Mouse (Mus musculus) testis, postnatal 14 days (tissue): ENCODE data around the gene Capn9.

Source experiments
- DNase-seq: peaks from one replicate; pipeline ENCODE4 v3.0.0; 2021; ENCODE audit warnings: low spot score

Capn9 gene

DNA sequence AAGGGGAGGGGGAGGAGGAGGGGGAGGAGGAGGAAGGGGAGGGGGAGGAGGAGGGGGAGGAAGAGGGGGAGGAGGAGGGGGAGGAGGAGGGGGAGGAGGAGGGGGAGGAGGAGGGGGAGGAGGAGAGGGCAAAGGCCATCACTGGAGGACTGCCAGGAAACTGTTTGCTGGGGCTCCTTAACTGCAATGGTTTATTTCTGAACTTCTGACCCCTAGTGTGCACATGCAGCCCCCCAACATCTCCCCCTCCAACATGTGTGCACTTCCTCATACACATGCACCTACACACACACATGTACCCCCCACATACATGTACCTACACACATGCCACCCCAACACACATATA lies 3.5 kb upstream of the Capn9 start:
- DNase-seq = no peak

DNA sequence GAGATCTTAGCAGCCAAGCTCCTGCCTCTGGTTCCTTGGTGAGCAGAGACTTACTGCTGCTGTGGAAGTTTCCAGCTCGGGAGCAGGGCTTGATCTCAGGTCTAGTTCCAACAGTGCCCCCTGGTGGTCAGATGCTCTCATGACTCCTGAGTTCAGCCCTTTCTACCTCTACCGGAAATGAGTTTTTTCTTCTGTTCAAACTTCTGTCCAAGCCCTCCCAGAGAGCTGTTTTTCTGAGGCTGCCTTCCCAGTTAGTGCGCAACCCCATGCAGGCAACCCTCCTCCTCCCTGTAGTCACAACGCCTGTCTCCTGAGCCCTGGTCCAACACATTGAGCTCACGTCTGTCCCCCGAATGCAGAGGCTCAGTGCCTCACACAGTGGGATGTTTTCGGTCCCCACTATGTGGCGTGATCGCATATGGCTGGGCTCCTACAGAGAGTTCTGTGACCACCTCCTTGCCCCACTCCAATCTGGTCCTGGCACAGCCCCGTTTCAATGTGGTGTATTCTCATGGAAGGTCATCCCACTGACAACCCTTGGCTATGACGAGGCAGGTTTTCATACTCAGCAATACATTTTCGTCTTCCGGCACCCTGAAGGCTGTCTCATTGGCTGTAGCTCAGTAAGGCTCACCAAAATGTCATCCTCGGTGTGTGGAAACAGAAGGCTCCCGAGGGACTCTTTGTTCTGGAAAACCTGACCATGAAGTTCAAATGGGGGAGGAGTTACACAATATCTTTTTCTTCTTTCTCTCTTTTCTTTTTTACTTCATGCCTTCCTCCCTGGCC lies 2.2 kb upstream of the Capn9 start:
- DNase-seq = peak; percentile 87

DNA sequence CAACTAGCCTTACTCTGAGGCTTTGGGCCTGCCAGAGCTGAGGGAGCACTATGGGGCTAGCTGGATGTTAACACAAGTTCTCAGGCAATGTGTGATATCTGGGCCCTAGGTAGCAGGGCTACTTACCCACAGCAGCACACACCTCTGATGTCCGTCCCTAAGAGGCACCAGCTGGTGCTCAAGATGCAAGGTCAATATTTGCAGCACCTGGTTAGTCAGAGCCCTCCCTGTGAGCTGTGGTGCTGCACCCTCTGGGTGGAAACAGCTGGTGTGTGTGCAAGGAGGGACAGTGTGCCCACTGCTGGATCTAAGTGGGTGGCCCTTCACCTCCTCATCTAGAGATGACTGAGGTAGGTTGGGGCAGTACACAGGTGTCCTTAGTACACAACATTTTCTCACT lies 840 bp downstream of the Capn9 start:
- no peak for DNase-seq

DNA sequence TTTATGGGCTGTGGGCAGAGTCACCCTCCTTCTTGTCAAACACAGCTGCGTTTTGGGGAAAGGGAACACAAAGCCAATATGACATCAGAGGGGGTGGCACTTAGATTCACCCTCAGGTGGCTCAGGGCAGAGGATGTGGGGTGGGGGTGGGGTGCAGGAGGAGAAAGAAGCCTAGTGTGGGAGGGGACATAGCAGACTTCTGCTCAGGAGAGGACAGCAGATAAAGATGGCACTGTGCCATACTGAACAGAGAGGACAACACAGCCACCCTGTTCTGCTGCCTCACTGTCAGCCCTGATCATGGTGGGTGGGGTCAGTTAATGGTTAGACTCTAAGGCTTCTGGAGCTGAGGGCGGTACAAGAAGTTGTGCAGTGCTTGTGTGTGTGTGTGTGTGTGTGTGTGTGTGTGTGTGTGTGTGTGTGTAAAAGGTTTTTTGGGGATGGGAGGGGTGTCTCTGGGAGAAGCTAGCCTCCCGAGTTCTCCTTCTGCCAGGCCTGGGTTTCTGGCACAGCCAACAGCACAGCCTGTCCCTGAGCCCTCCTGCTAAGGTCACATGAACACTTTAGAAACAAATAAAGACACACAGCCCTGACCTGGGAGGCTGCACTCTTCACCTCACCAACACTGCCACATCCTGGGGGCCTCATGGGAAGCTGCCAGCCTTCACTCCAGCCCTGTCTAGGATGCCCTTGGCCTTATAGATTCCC lies 10.0 kb downstream of the Capn9 start:
- DNase-seq = peak; percentile 86

DNA sequence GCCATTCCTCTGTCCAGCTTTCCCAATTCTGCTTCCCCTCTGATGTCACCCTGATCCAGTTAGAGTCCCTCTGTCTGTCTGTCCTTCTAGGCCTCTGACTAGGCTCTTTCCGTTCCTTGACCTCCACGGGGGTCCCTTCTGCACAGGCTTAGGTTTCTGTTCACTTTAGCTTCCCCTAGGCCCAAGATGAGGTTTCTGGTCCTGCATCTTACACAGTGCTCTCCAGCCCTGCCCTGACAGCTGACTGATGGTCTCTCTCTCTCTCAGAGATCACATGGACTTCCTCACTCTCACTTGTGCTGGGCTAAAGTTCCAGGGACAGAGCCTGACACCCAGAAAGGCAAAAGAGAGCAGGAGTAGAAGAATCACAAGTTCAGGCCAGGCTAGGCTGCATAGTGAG lies 10.6 kb downstream of the Capn9 start:
- DNase-seq = no peak

DNA sequence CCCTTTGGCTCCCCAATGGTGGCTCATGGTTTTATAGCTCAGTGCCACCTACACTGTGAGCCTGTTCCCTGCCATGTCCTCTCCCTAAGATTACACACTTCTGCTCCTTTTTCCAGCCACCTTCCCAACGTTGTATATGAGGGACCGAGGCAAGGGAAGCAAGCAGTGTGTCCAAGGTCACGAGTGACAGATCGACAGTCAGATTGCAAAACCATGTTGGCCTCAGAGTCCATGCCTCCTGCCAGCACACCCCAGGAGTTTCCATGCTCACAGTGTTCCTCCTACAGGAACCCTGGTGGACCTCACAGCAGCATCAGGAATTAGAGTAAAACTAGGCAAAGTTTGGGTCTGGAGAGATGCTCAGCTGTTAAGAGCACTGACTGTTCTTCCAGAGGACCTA lies 13.5 kb downstream of the Capn9 start:
- no peak for DNase-seq

DNA sequence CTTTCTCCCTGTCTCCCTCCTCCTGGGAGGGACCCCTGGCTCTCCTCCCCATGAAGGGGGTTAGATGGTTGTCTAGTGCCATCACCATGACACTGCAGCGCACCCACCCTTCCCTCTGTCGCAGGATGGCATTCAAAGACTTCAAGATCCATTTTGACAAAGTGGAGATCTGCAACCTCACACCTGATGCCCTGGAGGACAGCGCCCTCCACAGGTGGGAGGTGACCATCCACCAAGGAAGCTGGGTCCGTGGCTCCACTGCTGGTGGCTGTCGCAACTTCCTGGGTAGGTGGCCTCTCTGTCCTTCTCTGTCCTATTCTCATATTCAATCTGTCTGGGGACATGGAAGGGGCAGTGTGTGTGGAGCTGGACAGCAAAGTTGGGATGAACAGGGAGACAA lies 28.2 kb downstream of the Capn9 start:
- no peak for DNase-seq

DNA sequence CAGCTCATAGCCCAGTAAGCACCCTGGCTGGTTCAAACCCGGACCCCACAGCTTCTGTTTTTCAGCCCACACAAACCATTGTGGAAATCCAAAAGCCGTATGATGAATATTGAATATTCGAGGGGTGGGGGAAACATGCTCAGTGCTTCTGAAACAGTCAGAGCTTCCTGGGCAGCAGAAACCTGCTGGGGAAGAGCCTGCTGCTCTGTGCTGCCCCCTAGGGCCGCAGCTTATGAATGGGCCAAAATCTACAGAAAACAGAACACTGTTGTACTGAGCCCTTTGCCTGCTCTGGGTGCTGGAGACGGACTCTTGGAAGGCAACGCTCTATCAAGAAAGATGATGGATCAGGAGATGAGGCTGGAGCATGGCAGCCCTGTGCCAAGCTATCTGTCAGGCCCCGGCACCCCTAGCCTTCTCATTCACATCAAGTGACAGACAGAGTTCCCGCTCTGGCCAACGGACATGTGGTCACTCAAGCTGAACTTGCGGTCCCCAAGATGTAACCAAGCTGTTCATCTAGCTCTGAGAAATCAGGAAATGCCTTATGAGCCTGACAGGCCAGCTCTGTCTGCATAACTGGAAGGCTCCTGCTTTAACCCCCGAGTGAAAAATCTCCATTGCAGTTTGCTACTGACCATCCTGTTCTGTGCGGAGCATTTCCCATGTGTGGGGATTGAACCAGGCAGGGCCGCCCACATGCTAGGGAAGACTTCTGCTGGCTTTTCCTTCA lies 32.5 kb downstream of the Capn9 start:
- no peak for DNase-seq

DNA sequence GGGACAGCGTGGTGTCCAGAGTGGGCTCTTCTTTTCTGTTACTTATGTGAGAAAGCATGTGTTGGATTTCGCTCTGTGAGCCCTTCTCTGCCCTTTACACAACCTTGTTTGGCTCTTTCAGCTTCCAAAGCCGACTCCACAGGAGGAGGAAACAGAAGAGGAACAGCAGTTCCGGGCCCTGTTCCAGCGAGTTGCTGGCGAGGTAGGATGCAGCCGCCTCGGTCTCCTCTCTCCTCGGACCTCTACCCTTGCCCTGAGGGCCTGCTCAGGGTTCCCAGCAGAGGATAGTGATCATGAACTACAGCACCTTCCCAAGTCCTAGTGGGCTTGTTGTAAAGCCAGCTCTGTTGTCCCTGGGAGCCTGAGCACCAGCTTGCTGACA lies 33.1 kb downstream of the Capn9 start:
- no peak for DNase-seq

DNA sequence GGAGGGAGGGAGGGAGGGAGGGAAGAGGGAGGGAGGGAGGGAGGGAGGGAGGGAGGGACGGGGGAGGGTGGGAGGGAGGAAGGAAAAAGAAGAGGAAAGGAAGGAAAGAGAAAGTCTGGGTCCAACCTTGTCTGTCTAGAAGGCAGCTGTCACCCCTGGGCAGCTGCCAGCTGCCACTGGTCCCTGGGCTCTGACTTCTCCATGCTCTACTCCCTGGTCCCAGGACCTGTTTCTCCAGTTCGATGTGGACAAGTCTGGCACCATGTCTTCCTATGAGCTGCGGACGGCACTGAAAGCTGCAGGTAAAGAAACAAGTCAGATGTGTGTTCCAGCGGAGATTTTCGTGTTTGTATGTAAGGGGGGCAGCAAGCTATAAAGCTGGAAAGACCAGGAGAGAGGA lies 38.4 kb downstream of the Capn9 start:
- no peak for DNase-seq

DNA sequence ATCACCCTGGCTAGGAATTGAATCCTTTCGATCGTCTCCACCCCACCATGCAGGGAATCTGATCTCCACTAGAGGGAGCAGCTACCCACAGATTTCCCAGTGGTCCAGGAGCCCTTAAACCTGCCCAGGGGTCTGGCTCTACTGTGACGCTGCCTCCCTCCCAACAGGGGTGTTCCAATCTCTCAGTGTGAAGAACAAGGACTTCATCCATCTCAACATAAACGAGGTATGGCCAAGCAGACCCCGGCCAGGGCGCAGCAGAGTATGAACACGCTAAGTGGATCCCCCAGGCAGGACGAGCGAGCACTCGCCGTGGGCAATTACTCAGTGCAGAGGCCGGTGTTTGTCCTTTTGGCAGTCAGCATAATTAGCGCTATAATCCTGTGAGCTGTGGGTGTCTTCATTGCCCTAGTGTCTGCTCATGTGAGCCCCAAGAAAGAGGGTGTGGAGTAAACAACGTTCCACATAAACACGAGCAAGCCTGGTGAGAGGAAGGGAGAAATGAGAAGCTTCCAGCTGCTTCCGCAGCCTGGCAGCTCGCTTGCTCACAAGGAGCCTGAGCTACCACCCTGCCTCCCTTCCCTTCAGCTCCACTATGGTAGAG lies 41.5 kb downstream of the Capn9 start:
- DNase-seq = peak; percentile 51

DNA sequence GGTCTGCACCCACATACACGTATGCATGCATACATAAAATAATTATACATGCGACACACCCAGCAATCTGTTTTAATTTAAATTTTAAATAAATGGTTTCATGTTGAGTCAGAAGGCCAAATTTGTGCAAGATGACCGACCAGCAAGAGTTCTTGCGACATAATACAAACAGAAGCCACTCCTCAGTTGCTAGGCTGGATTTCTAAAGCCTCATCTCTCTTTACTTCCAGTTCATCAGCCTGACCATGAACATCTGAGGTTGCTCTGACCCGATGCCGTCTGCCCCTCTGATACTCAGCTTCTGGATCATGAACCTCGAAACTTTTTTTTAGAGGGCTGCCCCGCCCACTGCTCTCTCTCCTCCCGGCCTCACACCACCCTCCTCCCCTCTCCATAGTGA lies 42.3 kb downstream of the Capn9 start:
- DNase-seq = no peak

DNA sequence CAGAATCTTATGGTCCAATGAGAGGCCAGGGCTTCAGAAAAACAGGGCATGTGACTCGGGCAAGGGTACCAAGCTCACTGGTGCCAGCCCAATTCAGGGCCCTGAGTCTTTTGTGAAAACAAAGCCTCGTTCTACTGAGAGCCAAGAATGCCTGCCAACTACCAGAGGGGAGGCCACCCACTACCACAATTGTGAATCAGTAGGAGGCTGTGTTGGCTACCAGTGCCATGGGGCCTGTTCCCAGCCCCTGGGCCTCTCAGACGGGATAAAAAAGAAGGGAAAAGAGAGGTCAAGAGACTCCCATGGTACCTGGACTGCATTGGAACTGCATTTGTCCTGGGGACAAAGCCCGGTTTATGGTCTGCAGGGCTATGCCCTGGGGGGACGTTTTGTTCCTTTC lies 45.3 kb downstream of the Capn9 start:
- no peak for DNase-seq

DNA sequence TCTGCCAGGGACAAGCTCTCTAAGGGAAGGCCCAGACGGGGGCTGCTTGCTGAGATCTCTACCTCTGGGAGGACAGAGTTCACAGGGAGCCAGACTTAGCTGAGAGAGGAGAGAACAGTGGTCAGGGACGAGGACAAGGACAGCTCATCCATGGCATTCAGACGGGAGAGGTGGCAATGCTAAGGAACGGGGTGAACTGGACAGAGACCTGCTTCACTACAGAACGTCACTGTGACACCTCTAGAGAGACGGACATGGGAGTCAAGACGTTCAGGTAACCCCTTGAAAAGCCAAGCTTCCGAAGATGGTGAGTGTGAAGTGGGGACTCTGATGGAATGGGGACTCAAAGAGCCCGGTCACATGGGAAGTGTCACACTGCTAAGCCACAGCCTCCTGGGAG lies 50.3 kb downstream of the Capn9 start:
- no peak for DNase-seq

DNA sequence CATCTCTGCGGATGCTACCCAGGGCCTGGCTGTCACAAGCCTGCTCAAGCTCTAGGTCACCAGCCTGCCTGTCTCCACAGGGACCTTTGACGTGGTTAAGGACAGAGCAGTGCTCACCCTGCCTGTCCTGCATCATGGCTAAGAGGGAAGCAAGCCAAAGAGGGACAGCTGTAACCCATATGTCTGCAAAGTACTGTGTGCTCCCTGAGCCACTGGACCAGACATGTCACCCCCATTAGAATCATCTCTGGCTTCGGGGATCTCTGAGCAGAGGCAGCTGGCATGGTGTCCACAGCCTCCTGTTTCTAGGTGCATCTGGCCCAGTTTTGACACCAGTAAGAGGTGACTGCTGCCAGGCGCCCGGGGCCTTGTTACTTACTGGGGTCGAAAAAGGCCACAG lies 54.6 kb downstream of the Capn9 start:
- DNase-seq = no peak

DNA sequence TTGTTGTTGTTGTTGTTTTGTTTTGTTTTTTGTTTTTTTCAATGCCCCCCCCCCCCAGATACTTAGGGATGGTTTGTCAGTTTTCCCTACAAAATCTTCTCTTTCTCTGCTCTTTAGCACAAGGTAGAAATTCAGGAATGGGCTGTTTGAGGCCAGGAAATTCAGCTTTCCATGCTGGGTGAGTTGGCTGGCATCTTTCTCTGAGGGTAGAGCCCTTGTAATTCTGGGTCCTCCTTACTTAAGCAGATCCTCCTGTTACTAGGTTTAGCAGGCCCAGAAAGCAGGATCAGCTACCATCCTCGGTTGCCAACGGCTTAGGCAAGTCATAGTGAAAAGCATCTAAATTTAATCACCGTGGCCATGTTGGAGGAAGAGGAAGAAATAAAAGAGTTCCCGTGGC lies 55.0 kb downstream of the Capn9 start:
- no peak for DNase-seq

DNA sequence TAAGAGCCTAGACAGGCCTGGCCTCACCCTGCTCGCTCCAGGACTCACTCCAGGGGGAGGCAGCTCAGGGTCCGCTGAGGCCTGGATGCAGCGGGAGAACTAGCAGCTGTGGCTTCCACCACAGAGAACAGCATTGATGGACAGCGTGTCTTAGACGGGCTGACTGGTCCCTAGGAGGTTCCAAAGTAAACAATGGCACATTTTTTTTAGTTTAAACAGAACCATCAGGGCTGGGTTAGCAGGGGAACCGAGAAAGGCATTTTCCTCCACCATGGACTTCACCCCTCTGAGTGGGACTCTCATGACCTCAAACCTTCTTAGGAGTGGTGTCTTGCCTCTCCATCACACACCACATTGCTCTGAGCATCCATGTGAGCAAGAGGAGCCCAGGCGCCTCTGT lies 56.1 kb downstream of the Capn9 start:
- DNase-seq = no peak

DNA sequence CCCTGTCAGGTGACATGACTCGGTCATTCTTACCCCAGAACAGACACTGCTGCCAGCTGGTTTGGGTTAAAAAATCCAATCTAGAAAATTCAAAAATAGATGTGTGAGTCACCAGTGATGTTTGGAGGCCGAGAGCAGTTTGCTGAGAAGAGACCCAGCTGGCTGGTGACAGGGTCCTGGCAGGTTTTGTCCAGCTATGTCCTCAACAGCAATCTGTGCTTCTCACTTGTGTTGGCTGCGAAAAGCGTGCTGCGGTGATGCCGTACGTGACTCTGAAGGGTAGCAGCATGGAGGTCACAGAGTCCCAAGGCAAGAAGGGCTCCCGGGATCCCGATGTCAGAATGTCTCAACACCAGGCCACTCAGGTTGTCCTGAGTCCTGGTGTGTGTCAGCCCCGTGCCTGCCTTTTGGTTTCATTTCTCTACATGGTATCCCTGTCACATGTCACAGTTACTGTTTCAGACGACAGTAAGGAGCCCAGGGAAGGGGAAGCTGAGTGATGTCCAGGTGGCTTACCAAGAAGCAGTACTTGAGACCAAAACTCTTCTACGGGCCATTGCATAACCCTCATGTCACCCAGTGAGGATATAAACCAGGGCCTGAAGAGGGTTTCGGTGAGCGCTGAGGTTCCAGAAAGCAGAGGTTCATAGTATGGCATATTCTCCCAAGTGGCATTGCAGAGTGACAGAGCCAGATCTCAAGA lies 57.2 kb downstream of the Capn9 start:
- DNase-seq = peak; percentile 56

DNA sequence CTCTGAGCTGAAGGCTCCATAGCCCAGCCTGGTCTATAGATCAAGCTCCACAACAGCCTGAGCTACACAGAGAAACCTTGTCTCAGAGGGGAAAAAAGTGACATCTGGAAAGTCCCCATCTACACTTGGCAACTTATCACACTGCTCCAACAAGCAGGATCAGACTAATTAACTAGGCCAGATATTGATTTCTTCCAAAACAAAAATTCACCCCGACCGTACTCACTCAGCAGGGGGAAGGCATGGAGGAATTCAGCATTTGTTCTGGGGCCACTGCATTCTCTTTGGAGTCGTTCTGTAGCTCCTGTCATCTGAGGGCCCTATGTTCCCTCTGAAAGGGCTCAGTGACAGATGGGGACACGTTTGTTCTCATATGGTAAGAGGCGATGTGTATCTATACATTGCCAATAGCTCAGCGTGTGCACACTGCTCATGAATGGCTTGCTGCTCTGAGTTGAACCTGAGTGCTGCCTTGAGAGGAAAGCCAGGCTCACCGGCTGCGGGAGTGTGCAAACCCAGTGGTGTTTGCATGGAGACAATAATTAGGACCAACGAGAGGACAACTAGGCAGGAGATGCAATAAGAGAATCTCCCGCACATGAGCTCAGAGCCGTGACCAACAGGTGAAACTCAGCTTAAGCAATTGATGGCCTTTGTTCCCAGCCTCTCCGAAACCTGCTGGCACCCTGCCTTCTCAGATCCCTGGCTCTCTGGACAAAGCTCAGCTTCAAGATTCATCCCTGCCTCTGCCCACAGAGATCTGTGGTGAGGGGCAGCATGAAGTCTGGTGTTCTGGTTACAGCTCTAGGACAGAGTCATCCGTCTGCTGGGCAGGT lies 58.7 kb downstream of the Capn9 start:
- DNase-seq = no peak

DNA sequence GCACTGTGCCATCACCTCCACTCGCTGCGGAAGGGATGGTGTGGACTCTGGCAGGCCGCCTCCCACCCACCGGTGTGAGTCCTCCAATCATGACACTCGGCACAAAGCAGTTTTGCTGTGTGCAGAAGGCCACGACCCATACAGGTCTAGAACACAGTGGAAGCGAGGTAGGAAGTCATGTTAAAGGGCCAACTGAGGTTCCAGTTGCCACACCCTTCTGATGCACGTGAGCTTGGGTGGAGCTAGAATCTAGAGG lies 59.3 kb downstream of the Capn9 start:
- no peak for DNase-seq

DNA sequence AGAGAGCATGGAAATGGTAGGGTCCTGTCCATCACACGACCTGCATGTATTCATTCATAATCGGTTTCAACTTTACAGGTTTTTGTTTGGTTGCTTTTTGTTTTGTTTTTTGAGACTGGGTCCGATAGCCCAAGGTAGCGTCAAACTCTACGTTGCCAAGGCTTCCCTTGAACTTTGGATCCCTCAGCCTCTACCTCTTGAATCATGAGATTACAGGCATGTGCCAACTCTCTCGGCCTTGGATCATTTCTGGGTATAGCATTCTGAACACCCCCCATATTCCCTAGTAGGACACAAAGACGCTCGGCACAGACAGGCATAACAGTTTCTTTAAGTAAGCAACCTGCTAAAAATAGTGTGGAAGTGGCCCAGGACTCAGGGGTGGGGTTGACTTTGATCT lies 65.7 kb downstream of the Capn9 start:
- no peak for DNase-seq
